Mouse (Mus musculus): Measurements from ENCODE around the gene Mad2l2. TPM values are rescaled to one million over a fixed set of nuclear protein-coding genes. Genes with fewer than 3 reads are reported as not detected.
"Not testable (repeated sequence)": the region's sequence is repeated elsewhere in the genome, so short reads cannot be mapped to it uniquely, and the experiment has no call there.

Gene Mad2l2
- total RNA-seq, 2 experiments from 2014 or later, result 10.3 to 18.0 TPM

DNA sequence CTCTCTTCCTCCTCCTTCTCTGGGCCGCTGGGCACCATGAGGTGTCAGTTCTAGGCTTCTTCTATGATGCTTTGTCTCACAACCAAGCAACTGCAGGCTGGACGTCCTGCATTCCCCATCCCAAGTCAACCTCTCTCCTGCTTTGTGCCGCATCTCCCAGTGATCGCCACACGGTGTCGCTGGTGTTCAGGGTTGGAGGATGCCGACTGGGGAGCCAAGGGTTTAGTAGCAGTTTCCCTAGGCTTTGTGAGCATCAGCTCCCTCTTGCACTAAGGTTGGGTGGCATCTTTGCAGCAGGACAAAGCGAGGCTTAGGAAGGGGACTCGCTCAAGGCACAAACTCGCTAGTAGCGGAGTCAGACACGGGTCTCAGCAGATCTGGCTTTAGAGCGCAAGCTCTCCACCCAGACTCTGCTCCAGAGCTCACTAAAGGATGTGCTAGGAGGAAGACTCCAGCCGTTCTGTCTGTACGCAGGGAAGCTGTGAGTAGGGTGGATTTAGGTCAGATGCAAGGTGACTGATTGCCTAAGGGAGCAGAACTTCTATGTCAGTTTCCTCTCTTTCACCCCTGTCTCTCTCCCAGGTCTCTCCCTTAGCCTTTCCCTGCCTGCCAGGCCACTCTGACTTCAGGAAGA, 15.3 kb upstream of the Mad2l2 start:
- peak; percentile 94 for TF ChIP-seq CTCF (IDR thresholded peaks at IDR 0.05)
- Histone ChIP-seq H3K27ac (no peak overlapping the region), H3K4me3 (no peak overlapping the region)
- intact Hi-C loops (cut with DNase I), result loop anchor here (1.0 to 2.0 kb wide), 2 partner anchors 49 to 314 kb away; no protein-coding TSS in a partner anchor
- peak; percentile 89 for DNase-seq

DNA sequence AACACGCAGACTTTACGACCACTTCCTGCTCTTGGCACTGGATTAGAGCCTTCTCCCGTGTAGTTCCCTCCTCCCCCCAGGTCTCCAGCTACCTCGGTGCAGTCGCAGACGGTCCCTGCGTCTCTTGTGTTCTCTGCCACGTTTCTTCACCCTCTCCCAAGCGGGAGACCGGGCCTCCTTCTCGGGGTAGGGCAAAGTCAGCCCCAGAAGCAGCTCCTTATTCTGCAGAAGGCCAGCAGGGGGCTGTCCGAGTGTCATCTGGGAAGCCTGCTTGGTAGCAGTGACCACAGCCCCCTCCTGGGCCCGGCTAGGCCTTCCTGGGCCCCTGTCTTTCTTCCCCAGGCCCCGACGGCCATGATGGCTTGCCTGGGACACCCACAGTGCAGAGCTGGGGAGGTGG, 14.7 kb upstream of the Mad2l2 start:
- peak; percentile 51 for DNase-seq
- H3K4me3 ChIP-seq, result 0 out of 2 replicates have a peak overlapping the region, but pooled peaks have one; percentile 4
- intact Hi-C loops (cut with DNase I), result loop anchor here (2.0 kb wide), 1 partner anchor 313 kb away; no protein-coding TSS in a partner anchor
- H3K27ac ChIP-seq, result no peak overlapping the region
- peak; percentile 55 for TF ChIP-seq CTCF (IDR thresholded peaks at IDR 0.05)

DNA sequence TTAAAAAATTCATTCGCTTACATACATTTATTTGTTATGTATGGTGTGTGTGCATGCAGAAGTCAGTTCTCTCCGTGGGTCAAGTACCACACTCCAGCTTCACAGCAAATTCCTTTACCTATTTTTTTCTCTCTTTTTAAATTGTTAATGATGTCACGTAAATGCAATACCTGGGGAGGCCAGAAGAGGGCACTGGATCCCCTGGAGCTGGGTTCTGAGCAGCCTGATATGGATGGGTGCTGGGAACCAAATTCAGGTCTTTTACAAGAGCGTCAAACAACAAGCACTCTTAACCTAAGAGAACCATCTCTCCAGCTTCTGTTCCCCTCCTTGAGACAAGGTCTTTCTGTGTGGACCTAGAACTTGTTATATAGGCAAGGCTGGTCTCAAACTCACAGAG, 13.5 kb upstream of the Mad2l2 start:
- Histone ChIP-seq H3K27ac (no peak overlapping the region), H3K4me3 (no peak overlapping the region)
- peak; percentile 20; the same call in 1 of the 2 replicates for TF ChIP-seq CTCF (IDR thresholded peaks at IDR 0.05)
- no peak for DNase-seq
- intact Hi-C loops (cut with DNase I), result no loop called here

DNA sequence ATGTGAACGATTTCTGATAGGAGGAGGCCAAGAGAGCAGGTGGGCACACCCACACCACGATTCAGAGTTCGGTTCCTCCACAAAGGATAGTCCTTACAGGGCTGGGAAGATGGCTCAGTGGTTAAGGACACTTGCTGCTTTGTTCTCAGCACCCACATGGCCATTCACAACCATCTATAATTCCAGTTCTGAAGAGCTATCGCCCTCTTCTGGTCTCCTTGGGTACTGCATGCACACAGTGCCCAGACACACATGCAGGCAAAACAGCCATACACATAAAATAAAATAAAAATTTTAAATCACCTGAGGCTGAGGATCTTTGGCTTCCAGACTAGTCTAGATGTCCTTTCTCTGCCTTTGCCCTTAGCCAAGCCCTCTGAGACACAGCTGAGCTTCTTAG, 12.8 kb upstream of the Mad2l2 start:
- Histone ChIP-seq H3K4me3 (no peak overlapping the region), H3K27ac (no peak overlapping the region)
- intact Hi-C loops (cut with DNase I), result no loop called here
- DNase-seq, result no peak
- peak; percentile 37; the same call in 1 of the 2 replicates for TF ChIP-seq CTCF (IDR thresholded peaks at IDR 0.05)

DNA sequence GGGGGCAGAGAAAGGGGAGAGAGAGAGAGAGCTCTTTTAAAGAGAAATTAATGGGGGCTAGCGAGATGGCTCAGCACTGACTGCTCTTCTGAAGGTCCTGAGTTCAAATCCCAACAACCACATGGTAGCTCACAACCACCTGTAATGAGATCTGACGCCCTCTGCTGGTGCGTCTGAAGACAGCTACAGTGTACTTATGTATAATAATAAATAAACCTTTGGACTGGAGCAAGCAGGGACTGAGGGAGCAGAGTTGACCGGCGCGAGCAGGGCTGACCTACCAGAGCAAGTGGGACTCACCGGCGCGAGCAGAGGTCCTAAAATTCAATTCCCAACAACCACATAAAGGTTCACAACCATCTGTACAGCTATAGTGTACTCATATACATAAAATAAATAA, 10.6 kb upstream of the Mad2l2 start:
- intact Hi-C loops (cut with DNase I); H3K27ac ChIP-seq; H3K4me3 ChIP-seq; DNase-seq: not testable (repeated sequence)
- TF ChIP-seq CTCF (IDR thresholded peaks at IDR 0.05), result peak; percentile 18; the same call in 1 of the 2 replicates

DNA sequence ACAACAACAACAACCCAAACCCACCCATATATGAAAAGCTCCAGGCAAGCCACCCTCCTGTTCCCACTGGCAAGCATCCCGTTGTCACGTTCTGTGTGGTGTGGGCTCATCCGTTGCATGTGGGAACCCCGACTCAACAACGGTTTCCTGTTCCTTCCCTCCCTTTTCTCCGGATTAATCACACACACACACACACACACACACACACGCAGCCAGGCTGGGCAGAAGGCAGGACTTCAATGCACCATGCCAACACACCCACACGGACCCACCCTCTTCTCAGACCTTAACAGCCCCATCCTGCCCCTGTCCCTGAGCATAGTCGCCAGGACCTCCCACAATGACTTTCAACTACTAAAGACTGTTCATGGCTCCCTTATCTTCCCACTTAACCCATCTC, 9.6 kb upstream of the Mad2l2 start:
- H3K4me3 ChIP-seq, result no peak overlapping the region
- no peak overlapping the region for H3K27ac ChIP-seq
- TF ChIP-seq CTCF (IDR thresholded peaks at IDR 0.05), result no peak
- intact Hi-C loops (cut with DNase I), result no loop called here
- no peak for DNase-seq

DNA sequence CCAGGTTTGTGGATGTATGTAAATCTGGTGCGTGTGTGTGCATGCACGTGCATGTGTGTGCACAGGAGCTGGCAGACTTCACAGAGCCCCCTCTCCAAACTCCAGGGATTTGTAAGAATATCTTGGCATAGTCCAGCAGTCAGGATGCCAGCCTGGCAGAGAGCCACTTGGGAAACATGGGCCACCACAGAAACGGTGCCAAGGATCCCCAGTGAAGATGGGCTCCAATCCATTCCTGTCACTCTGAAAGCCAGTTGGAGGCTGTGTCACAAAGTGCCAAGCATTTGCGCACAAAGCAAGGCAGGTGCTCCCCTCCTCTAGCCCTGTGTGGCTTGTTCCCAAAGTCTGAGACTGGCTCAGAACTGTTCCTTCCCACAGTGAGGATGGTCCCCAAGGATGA, 8.8 kb upstream of the Mad2l2 start:
- intact Hi-C loops (cut with DNase I), result no loop called here
- no peak for TF ChIP-seq CTCF (IDR thresholded peaks at IDR 0.05)
- Histone ChIP-seq H3K4me3 (no peak overlapping the region), H3K27ac (no peak overlapping the region)
- no peak for DNase-seq

DNA sequence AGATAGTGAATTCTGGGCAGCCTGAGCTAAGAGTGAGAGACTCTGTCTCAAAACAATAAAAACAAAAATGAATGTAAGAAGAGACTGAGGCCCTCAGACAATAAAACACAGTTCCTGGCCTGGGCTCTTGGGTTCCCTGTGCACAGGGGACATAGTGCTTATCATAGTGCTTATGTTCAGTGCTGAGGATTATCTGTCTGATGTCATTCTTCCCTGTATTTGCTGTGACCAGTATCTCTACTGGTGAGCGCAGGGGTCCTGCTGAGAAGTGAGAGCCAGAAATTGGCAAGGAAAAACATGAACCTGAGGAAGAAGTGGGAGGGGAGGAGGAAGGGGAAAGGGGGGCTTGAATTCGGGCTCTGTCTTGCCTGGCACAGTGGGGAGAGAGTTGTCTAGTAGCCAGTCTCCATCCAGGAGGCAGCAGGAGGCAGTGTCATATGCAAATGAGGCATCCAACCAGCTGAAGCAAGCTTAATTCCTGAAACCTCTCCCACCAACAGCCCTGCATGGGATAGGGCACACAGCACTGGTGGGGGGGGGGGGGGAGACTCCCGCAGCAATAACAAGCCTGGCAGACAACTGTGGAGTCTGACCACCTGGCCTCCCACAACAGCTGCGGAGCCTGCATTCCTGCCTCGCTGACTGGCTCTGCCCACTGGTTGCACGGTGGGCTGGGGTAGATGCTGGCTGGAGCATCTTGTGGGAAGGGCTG, 8.0 kb upstream of the Mad2l2 start:
- no peak for TF ChIP-seq CTCF (IDR thresholded peaks at IDR 0.05)
- H3K27ac ChIP-seq, result no peak overlapping the region
- intact Hi-C loops (cut with DNase I), result no loop called here
- no peak for DNase-seq
- no peak overlapping the region for H3K4me3 ChIP-seq

DNA sequence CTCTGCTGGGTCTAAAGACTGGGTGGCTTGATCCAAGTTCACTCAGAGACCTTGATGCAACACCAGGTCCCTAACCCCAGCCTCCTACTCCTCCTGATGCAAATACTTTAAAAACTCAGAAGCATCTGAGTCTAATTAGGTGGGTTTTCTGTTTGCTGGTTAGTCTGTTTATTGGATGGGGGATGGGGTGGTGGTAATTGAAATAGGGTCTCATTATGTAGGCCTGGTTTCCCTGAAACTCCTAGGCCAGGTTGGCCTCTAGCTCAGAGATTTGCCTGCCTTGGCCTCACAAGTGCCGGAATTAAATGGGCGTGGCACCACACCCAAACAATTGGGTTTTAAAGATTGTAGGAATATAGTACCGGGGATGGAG, 7.5 kb upstream of the Mad2l2 start:
- no peak for DNase-seq
- no peak for TF ChIP-seq CTCF (IDR thresholded peaks at IDR 0.05)
- Histone ChIP-seq H3K4me3 (no peak overlapping the region), H3K27ac (no peak overlapping the region)
- intact Hi-C loops (cut with DNase I), result no loop called here

DNA sequence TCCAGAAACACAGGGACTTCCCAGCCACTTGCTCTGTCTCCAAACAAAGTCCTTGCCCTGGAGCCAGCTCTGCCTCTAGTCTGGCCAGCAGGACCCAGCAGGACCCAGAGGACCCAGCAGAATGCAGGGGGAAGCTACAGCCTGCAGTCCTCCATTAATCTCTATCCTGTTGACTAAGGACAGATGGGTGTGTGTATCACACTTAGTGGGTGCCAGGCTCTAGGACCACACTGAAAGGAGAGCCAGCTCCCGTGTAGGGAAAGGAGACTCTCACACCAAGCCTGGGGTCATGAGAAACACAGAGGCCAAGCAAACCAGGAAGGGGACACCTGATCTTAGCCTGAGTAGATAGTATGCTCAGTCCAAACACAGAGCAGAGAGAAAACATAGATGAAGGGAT, 1.9 kb upstream of the Mad2l2 start:
- no peak for TF ChIP-seq CTCF (IDR thresholded peaks at IDR 0.05)
- Histone ChIP-seq H3K4me3 (no peak overlapping the region), H3K27ac (no peak overlapping the region)
- DNase-seq, result no peak
- intact Hi-C loops (cut with DNase I), result no loop called here

DNA sequence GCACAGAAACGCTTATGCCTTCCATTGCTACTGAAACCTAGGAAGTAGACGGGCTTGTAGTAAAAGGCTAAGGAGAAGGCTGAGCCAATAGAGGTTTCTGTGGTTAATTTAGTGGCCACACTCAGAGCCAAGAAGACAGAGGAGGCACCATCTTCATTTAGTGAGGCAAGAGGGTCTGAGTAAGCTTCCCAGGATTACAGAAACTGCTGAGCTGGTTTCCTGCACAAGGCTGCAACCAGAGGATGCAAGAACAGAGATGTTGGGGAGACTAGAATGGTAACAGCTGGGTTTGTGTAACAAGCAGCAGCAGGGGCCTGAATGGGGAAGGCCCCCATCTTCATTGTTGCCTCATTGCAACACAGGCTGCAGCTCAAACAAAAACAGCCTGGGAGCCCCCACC, 1.5 kb upstream of the Mad2l2 start:
- intact Hi-C loops (cut with DNase I), result no loop called here
- Histone ChIP-seq H3K27ac (no peak overlapping the region), H3K4me3 (no peak overlapping the region)
- no peak for TF ChIP-seq CTCF (IDR thresholded peaks at IDR 0.05)
- no peak for DNase-seq

DNA sequence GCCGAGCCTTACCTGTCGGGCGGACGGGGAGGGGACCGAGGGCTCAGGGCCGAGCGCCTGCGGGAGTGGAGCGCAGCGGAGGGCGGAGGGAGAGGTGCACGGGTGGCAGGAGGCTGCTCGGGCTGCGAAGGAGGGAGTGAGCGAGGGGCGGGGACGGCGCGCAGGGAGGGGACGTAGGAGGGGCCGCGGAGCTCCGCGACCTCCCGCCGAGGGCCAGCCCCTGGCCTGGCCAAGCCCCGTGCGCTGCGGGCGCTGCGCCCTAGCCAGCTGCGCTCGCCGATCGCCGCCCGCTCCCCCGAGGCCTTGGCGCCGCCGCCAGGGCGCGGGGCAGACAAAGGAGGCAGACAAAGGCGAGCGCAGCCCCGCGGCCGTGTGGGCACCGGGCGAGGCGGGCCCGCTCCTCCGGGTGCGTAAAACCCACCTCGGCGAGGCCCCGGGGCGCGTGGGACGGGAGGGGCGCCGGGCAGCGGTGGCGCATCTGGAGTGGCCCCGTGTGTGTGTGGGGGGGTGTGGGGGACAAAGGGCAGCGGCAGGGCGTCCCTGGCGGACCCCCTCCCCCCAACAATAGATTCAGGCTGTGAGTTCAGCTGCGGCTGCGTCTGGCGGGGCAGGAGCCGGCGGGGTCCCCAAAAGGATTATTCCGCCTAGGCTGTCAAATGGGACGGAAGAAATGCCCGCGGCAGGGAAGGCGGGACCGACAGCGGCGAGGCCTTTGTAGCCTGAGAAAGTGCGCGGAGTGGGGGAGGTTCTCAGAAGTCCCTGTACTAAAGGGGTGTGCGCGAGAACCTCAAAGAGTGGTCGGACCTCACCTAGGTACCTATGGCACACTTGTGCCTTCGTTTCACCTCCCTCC, 603 bp downstream of the Mad2l2 start, which contains the start of gene Draxin:
TSS of gene Draxin (minus strand) at position 138 of the 853 bp plus-strand sequence.
- peak; percentile 40 for DNase-seq
- intact Hi-C loops (cut with DNase I), result no loop called here

More for the DNA sequence above, 603 bp downstream of the Mad2l2 start, which contains the start of gene Draxin:
- TF ChIP-seq CTCF (IDR thresholded peaks at IDR 0.05), result no peak
- H3K4me3 ChIP-seq, result peak within 1 kb of the TSS; percentile 64
- no peak within 1 kb of the TSS for H3K27ac ChIP-seq

All from gastrocnemius, adult 2 months (tissue).